Mouse (Mus musculus) cortical plate, adult 2 months (tissue): ENCODE results near the gene Erbb3.

ENCODE experiments used
- CTCF ChIP-seq: fragments of 200-500 bp; IDR thresholded peaks from 2 replicates; pipeline ENCODE4 v1.5.1; 2011; ENCODE audit warnings: mild to moderate bottlenecking, control low read depth, low read length; ENCODE audit not compliant: insufficient read depth; ENCODE audit errors: extremely low read depth
- POLR2A ChIP-seq: fragments of 200-500 bp; IDR thresholded peaks from 2 replicates; pipeline ENCODE4 v1.6.1; 2011; ENCODE audit warnings: mild to moderate bottlenecking, low read length, control low read depth; ENCODE audit not compliant: insufficient read depth; ENCODE audit errors: extremely low read depth

- TF ChIP-seq CTCF, result no peak
- no peak for TF ChIP-seq POLR2A
Measured at GRCm38 (mm10) chr10:128606483-128606882, 17.0 kb upstream of the Erbb3 start.
